Mouse (Mus musculus): Measurements from ENCODE around the gene Ndufa7. TPM values are rescaled to one million over a fixed set of nuclear protein-coding genes. Genes with fewer than 3 reads are reported as not detected.

Ndufa7 gene
- total and polyA plus RNA-seq, 2 experiments from 2014 or later = 345 to 501 TPM

- Histone ChIP-seq H3K4me1 (ENCODE audit: insufficient read depth, low read length) (peaks cover 18% of the 10 kb centered on the region; the same call in 1 of the 2 replicates), H3K9ac (replicated peaks; ENCODE audit: low read length, poor library complexity, severe bottlenecking) (no peak overlapping the region), H3K9me3 (ENCODE audit: low read length) (no peaks in the 10 kb centered on the region), H3K4me3 (ENCODE audit: low read depth, low read length) (peak overlapping the region; percentile 51; the same call in 1 of the 2 replicates), H3K27ac (ENCODE audit: low read depth, low read length) (0 out of 2 replicates have a peak overlapping the region, but pooled peaks have one; percentile 85), H3K36me3 (ENCODE audit: insufficient read depth, low read length) (peaks cover 20% of the 10 kb centered on the region), H3K4me2 (ENCODE audit: low read depth, low read length, poor library complexity, severe bottlenecking) (peak overlapping the region; percentile 63), H3K27me3 (ENCODE audit: insufficient read depth, low read length) (no peaks in the 10 kb centered on the region)
- TF ChIP-seq CTCF (IDR thresholded peaks at IDR 0.05) = no peak
- no peak for ATAC-seq (ENCODE audit: low FRiP score)
- no peak for DNase-seq (ENCODE audit: low spot score)
- 86% methylated on average over 8 of the region's 8 CpGs for WGBS
These were observed 1.1 kb downstream of the Ndufa7 start for GRCm38 (mm10) chr17:33825462-33825861.

DNA sequence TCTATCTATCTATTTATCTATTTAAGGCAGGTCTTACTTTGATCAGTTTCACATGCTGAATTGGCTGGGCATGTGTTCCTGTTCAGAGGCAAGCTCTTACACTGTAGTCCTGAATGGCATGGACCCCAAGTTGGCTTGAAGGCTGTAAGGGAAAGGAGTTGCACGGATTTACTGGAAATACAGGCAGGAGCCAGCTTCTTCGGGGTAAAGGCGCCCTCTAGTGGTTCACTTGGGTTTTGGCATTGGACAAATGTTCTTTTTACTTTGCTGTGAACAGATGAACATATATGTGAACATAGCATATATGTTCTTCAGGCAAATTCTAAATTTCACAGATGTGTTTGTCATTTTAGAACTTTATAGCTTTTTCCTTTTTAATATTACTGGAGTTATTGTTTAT is 2.5 kb downstream of the Ndufa7 start:
- no peak overlapping the region for H3K9ac ChIP-seq (replicated peaks; ENCODE audit: low read length, poor library complexity, severe bottlenecking)
- H3K36me3 ChIP-seq (ENCODE audit: insufficient read depth, low read length) = peaks cover 19% of the 10 kb centered on the region
- H3K4me1 ChIP-seq (ENCODE audit: insufficient read depth, low read length) = peaks cover 18% of the 10 kb centered on the region; the same call in 1 of the 2 replicates
- no peak overlapping the region for H3K4me2 ChIP-seq (ENCODE audit: low read depth, low read length, poor library complexity, severe bottlenecking)
- peak; percentile 96 for TF ChIP-seq CTCF (IDR thresholded peaks at IDR 0.05)
- ATAC-seq (ENCODE audit: low FRiP score) = no peak
- no peak overlapping the region for H3K27ac ChIP-seq (ENCODE audit: low read depth, low read length)
- DNase-seq (ENCODE audit: low spot score) = peak; percentile 83
- H3K27me3 ChIP-seq (ENCODE audit: insufficient read depth, low read length) = no peaks in the 10 kb centered on the region
- no peaks in the 10 kb centered on the region for H3K9me3 ChIP-seq (ENCODE audit: low read length)
- H3K4me3 ChIP-seq (ENCODE audit: low read depth, low read length) = no peak overlapping the region
- 0% methylated on average over 3 of the region's 3 CpGs for WGBS

- H3K4me3 ChIP-seq (ENCODE audit: low read depth, low read length) = no peak overlapping the region
- H3K4me2 ChIP-seq (ENCODE audit: low read depth, low read length, poor library complexity, severe bottlenecking) = no peak overlapping the region
- peaks cover 7% of the 10 kb centered on the region; the same call in 1 of the 2 replicates for H3K4me1 ChIP-seq (ENCODE audit: insufficient read depth, low read length)
- 56% methylated on average over 2 of the region's 2 CpGs for WGBS
- no peaks in the 10 kb centered on the region for H3K27me3 ChIP-seq (ENCODE audit: insufficient read depth, low read length)
- no peak overlapping the region for H3K27ac ChIP-seq (ENCODE audit: low read depth, low read length)
- no peak overlapping the region for H3K9ac ChIP-seq (replicated peaks; ENCODE audit: low read length, poor library complexity, severe bottlenecking)
- ATAC-seq (ENCODE audit: low FRiP score) (no peak), DNase-seq (ENCODE audit: low spot score) (no peak)
- H3K36me3 ChIP-seq (ENCODE audit: insufficient read depth, low read length) = peaks cover 21% of the 10 kb centered on the region
- H3K9me3 ChIP-seq (ENCODE audit: low read length) = no peaks in the 10 kb centered on the region
- TF ChIP-seq CTCF (IDR thresholded peaks at IDR 0.05) = no peak
These were observed 4.5 kb downstream of the Ndufa7 start for GRCm38 (mm10) chr17:33828892-33829291.

DNA sequence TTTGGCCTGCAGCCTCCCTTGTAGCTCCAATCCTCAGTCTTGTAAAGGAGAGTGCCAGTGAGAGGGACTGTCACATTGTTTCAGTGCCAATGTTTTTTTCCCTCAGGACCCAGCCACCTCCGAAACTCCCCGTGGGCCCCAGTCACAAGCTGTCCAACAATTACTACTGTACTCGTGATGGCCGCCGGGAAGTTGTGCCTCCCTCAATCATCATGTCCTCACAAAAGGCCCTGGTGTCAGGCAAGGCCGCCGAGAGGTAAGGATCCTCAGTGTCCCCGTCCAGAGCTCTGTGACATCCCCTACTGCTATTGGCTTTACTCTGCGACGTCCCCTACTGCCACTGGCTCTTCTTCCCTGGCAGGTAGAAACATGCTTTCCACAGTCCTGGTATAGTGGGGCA is 5.2 kb downstream of the Ndufa7 start:
- TF ChIP-seq CTCF (IDR thresholded peaks at IDR 0.05) = no peak
- 88% methylated on average over 10 of the region's 10 CpGs for WGBS

DNA sequence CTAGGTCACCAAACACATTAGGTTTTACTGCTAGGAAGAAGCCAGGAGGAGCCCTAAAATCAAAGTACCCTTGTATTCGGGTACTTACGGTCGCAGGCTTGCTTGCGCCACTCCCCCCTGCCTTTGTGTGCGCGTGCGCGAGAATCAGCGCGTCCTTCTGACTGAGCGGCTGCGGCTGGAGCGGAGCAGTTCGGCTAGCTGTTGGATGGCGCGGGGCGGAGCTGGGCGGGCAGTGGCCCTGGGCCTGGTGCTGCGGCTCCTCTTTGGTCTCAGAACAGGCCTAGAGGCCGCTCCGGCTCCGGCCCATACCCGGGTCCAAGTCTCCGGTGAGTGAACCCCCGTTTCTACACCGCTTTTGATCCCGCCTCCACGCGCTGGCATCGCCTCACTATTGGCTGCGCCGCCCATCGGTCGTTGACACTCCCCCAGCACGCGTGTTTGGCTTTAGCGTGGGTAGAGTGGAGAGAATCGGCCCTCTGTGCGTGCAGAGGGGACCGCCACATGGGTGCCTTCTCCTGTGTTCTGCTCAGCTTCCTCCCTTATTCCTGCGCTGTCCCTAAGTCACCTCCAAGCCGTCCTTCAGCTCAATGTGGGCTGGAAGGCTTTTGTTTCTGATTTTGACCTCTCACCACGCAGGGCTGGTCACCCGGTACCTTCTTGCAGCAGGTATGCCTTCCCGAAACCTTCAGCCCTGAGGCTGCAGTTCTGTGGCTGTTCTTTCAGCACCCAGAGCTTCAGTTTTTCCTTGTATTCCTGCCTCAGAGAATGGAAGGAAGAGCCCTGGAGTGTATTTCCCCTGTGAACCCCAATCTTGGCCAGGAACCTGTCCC is 18.8 kb downstream of the Ndufa7 start, which contains the start of gene Cd320:
Gene Cd320 (plus strand): TSS at position 126 of the 830 bp plus-strand sequence.
- peak within 1 kb of the TSS; percentile 81 for H3K4me2 ChIP-seq (ENCODE audit: low read depth, low read length, poor library complexity, severe bottlenecking)
- no peaks in the 10 kb centered on the region for H3K27me3 ChIP-seq (ENCODE audit: insufficient read depth, low read length)
- TF ChIP-seq CTCF (IDR thresholded peaks at IDR 0.05) = peak; percentile 35
- no peaks in the 10 kb centered on the region for H3K9me3 ChIP-seq (ENCODE audit: low read length)
- peaks cover 11% of the 10 kb centered on the region for H3K36me3 ChIP-seq (ENCODE audit: insufficient read depth, low read length)
- peaks cover 8% of the 10 kb centered on the region for H3K4me1 ChIP-seq (ENCODE audit: insufficient read depth, low read length)
- ATAC-seq (ENCODE audit: low FRiP score) (peak; percentile 94), DNase-seq (ENCODE audit: low spot score) (peak; percentile 93)
- H3K9ac ChIP-seq (replicated peaks; ENCODE audit: low read length, poor library complexity, severe bottlenecking) = peak within 1 kb of the TSS; percentile 77
- WGBS = under 1% methylated on average over 44 of the region's 45 CpGs
- H3K27ac ChIP-seq (ENCODE audit: low read depth, low read length) = peak within 1 kb of the TSS; percentile 77
- H3K4me3 ChIP-seq (ENCODE audit: low read depth, low read length) = peak within 1 kb of the TSS; percentile 85

More for the DNA sequence above, 5.2 kb downstream of the Ndufa7 start:
- no peaks in the 10 kb centered on the region for H3K27me3 ChIP-seq (ENCODE audit: insufficient read depth, low read length)
- H3K9ac ChIP-seq (replicated peaks; ENCODE audit: low read length, poor library complexity, severe bottlenecking) = no peak overlapping the region
- no peak overlapping the region for H3K27ac ChIP-seq (ENCODE audit: low read depth, low read length)
- H3K4me2 ChIP-seq (ENCODE audit: low read depth, low read length, poor library complexity, severe bottlenecking) = no peak overlapping the region
- H3K4me1 ChIP-seq (ENCODE audit: insufficient read depth, low read length) = peaks cover 7% of the 10 kb centered on the region; the same call in 1 of the 2 replicates
- no peak for ATAC-seq (ENCODE audit: low FRiP score)
- H3K9me3 ChIP-seq (ENCODE audit: low read length) = no peaks in the 10 kb centered on the region
- DNase-seq (ENCODE audit: low spot score) = no peak
- H3K36me3 ChIP-seq (ENCODE audit: insufficient read depth, low read length) = peaks cover 28% of the 10 kb centered on the region
- H3K4me3 ChIP-seq (ENCODE audit: low read depth, low read length) = no peak overlapping the region

GRCm38 (mm10) chr17:33844196-33844595 is 19.8 kb downstream of the Ndufa7 start:
- Histone ChIP-seq H3K9ac (replicated peaks; ENCODE audit: low read length, poor library complexity, severe bottlenecking) (0 out of 2 replicates have a peak overlapping the region, but pooled peaks have one; percentile 77), H3K4me3 (ENCODE audit: low read depth, low read length) (peak overlapping the region; percentile 85)

More at GRCm38 (mm10) chr17:33844196-33844595, 19.8 kb downstream of the Ndufa7 start:
- 80% methylated on average over 1 of the region's 1 CpGs for WGBS
- TF ChIP-seq CTCF (IDR thresholded peaks at IDR 0.05) = no peak
- H3K4me2 ChIP-seq (ENCODE audit: low read depth, low read length, poor library complexity, severe bottlenecking) = peak overlapping the region; percentile 81
- no peak for ATAC-seq (ENCODE audit: low FRiP score)
- H3K27me3 ChIP-seq (ENCODE audit: insufficient read depth, low read length) = no peaks in the 10 kb centered on the region
- peaks cover 8% of the 10 kb centered on the region for H3K4me1 ChIP-seq (ENCODE audit: insufficient read depth, low read length)
- no peak overlapping the region for H3K27ac ChIP-seq (ENCODE audit: low read depth, low read length)
- H3K36me3 ChIP-seq (ENCODE audit: insufficient read depth, low read length) = peaks cover 15% of the 10 kb centered on the region
- DNase-seq (ENCODE audit: low spot score) = no peak
- H3K9me3 ChIP-seq (ENCODE audit: low read length) = no peaks in the 10 kb centered on the region
